Mouse (Mus musculus): ENCODE data around the gene Rbm8a2. TPM values are rescaled to one million over a fixed set of nuclear protein-coding genes. Genes with fewer than 3 reads are reported as not detected.

Rbm8a2 gene
- polyA plus RNA-seq, 1 experiment from 2014 or later = 0.35 TPM

DNA sequence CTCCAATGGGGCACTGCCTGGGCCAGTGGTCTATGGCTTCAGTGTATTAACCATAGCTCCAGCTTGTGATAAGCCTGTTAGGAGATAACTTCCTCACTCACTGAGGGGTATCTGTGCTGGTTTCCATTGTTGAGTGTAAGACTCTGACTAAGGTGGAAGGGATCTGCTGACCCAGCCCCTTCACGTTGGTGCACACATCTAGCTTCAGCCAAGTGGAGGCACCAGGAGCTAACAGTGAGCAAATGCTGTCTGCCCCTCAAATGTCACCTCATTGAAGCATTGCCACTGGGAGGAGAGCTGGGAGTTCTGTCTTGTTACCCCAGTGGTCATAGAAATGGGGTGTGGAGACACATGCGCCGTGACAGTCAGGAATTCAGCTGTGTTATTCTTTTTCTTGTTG lies 40.2 kb downstream of the Rbm8a2 start:
- no peaks in the 10 kb centered on the region for H3K27me3 ChIP-seq (ENCODE audit: insufficient read depth, low read length)
- no peak overlapping the region for H3K9ac ChIP-seq (replicated peaks; ENCODE audit: low read length)
- H3K36me3 ChIP-seq (ENCODE audit: insufficient read depth, low read length) = no peaks in the 10 kb centered on the region
- no peaks in the 10 kb centered on the region for H3K9me3 ChIP-seq (ENCODE audit: low read length)
- no peak for ATAC-seq (ENCODE audit: low FRiP score, low TSS enrichment)
- WGBS = 83% methylated on average over 3 of the region's 3 CpGs
- H3K27ac ChIP-seq (ENCODE audit: low read length) = no peak overlapping the region
- H3K4me2 ChIP-seq (replicated peaks; ENCODE audit: low read depth, low read length) = no peak overlapping the region
- no peaks in the 10 kb centered on the region for H3K4me1 ChIP-seq (ENCODE audit: insufficient read depth, low read length)
- no peak overlapping the region for H3K4me3 ChIP-seq (ENCODE audit: low read length)

DNA sequence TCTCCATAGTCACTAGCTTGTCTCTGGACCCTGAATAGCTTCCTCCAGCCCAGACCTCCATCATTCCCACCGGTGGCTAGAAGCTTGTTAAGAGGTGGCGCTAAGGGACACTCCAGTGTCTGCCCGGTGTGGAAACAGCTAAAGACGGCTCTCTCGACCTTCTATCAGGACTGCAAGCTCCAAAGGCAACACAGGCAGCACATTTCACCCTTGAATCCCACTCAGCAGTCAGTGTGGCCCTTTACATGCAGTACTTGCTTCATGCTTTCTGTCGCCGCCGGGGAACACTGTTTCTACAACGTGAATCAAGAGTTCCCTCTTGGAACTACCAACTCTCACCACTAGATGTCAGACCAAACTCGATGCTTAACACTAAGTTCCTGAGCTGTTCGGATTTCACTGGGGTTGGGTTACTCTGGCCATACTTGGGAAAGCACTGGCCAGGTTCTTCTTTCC lies 42.6 kb downstream of the Rbm8a2 start:
- Histone ChIP-seq H3K27me3 (ENCODE audit: insufficient read depth, low read length) (no peaks in the 10 kb centered on the region), H3K27ac (ENCODE audit: low read length) (no peak overlapping the region), H3K9ac (replicated peaks; ENCODE audit: low read length) (0 out of 2 replicates have a peak overlapping the region, but pooled peaks have one; percentile 44), H3K36me3 (ENCODE audit: insufficient read depth, low read length) (no peaks in the 10 kb centered on the region), H3K9me3 (ENCODE audit: low read length) (no peaks in the 10 kb centered on the region), H3K4me1 (ENCODE audit: insufficient read depth, low read length) (no peaks in the 10 kb centered on the region), H3K4me2 (replicated peaks; ENCODE audit: low read depth, low read length) (peak overlapping the region; percentile 48), H3K4me3 (ENCODE audit: low read length) (peak overlapping the region; percentile 19; the same call in 1 of the 2 replicates)
- ATAC-seq (ENCODE audit: low FRiP score, low TSS enrichment) = peak; percentile 91
- 12% methylated on average over 11 of the region's 11 CpGs for WGBS

DNA sequence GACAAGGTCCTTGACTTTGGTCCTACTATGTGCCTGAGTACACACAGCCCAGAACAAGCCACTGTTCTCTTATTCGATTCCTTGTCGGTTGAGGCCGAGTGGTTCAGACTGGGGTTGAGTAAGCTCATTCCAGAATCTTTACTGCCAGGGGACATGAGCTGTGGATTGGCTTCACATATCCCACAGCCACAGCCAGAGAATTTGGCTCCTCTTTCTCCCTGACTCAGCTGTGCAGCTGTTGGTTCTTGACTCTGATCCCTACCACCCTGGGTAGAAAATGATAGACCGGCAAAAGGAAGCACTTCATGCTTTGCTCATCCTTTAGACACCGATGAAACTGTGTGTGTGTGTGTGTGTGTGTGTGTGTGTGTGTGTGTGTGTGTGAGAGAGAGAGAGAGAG lies 47.5 kb downstream of the Rbm8a2 start:
- no peaks in the 10 kb centered on the region for H3K9me3 ChIP-seq (ENCODE audit: low read length)
- 88% methylated on average over 5 of the region's 5 CpGs for WGBS
- H3K4me3 ChIP-seq (ENCODE audit: low read length) = no peak overlapping the region
- ATAC-seq (ENCODE audit: low FRiP score, low TSS enrichment) = no peak
- no peak overlapping the region for H3K27ac ChIP-seq (ENCODE audit: low read length)
- H3K36me3 ChIP-seq (ENCODE audit: insufficient read depth, low read length) = no peaks in the 10 kb centered on the region
- H3K27me3 ChIP-seq (ENCODE audit: insufficient read depth, low read length) = no peaks in the 10 kb centered on the region
- H3K9ac ChIP-seq (replicated peaks; ENCODE audit: low read length) = no peak overlapping the region
- H3K4me2 ChIP-seq (replicated peaks; ENCODE audit: low read depth, low read length) = no peak overlapping the region
- no peaks in the 10 kb centered on the region for H3K4me1 ChIP-seq (ENCODE audit: insufficient read depth, low read length)

Other genes starting within 250 kb of the Rbm8a2 start
- gene Exo1, start 98.5 kb downstream of the Rbm8a2 start, polyA plus RNA-seq (2015; fragmentation: Nextera tagmentation; extraction: Ambion mirVana) = 74.5 and 79.3 TPM in 2 replicates
- not detected in 2 replicates for gene Gm38100, start 58.8 kb downstream of the Rbm8a2 start, polyA plus RNA-seq (2015; fragmentation: Nextera tagmentation; extraction: Ambion mirVana)